Mouse (Mus musculus): ENCODE data around the gene Ptpn1.

The Ptpn1 gene

DNA sequence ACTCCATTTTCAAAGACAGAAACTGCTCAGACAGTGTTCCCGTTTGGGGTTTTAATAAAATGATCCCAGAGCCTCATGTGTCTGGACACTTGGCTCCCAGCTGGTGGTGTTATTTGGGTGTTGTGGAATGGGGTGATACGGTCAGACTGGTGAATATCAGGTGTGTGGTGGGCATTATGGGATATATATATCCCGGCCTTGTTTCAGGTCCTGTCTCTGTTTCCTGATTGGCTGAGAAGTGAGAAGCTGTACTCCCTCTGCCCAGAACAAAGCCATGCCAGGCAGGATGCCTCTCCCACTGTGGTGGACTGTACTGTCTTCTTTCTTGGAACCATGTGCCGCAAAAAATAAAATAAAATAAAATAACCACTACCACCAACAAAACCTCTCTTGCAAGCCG is 7.8 kb upstream of the Ptpn1 start:
- DNase-seq = peak; percentile 17

DNA sequence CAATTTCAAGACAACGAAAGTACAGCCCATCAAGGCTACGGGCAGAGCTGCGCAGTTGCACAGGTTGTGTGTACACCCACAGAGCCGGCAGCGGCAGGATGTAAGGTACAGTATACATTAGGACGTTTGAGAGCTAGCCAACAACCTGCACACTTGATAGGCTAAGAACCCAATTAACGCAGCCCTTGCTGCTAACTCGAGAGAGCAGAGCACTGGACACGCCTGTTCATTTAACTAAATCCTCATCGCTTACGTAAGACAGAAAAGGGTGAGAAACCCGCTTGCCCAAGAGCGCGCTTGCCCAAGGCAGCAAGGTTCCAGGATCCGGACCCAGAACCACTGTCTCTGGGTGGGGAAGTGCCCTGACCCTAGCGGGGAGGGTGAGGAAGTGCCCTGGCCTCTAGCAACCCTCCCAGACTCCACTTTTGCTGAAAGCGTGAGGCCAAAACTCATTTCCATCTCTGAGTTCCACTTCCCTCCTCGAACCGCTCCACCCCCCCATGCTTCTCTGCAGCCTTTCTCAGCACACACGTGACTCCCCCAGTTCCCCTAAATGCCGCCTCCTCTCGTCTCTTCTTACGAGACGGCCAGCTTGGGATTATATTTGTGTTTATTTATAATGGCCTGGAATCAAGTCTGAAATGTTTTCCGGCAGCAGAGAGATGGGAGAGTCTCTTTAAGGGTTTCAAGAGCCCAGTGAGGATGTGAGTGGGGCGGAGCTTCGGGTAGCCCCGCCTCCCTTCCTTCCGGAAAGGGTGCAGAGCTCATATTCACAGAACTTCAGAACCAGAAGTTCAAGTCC is 6.9 kb upstream of the Ptpn1 start:
- peak; percentile 83 for DNase-seq

DNA sequence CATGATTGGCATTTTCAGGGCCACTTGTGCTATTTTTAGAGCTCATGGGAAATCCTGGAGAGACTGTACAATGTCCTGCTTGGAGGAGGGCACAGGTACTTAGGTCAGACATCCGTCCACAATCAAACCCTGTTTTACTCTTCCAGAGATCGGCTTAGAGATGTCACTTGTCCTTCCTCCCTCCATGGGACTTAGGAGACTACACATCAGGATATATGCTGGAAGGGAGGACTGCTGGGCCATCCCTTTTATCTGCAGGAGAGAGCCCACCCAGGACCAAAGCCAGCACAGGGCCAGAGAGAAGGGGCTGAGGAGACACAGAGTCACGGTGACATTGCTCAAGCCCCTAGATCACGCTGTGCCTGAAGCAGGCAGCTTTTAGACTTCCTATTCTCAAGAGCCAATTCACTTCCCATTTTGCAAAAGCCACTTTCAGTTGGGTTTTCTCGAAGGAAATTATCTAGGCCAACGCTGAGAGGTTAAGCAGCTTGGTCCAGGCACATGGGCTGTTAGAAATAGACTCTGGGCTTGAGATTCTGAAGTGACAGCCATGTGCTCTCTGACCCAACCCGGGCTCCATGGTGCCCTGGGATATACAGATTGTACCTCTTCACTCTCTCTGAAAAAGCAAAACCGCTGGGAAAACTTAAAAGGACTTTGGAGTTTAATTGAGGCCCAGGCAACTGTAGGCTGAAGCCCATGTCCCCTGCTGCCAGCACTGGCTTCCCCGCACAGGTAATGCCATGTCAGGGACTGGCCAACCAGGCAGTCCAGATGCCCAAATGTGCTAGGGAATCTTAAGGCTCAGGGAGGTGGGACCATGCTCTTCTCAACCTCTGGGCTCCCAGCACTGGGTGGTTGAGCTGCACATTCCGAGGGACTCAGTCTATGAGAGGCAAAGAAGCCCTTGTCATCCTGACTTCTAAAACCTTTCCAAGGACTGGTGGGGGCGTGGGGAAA is 5.7 kb upstream of the Ptpn1 start:
- DNase-seq = peak; percentile 10

DNA sequence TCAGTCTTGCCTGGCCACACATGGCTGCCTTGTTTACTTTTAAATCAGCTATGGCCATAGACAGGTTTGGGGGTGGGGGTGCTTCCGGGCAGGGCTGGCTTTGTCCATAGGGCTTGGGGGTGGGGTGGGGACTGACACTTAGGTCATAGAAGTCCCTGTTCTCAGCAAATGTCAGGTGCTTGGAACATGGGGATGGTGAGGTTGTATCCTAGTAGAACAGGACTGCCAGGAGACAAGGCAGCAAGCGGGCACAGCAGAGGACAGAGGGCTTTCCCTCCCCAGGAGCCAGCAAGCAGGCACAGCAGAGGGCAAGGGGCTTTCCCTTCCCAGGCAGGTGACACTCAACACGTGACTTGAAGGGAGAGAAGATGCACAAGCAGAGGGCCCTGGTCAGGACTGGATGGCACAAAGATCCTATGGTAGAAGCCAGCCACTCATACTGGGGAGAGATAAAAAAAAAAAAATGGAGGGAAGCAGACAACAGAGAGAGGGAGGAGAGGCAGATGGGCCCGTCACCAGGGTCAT is 3.8 kb upstream of the Ptpn1 start:
- DNase-seq = no peak

DNA sequence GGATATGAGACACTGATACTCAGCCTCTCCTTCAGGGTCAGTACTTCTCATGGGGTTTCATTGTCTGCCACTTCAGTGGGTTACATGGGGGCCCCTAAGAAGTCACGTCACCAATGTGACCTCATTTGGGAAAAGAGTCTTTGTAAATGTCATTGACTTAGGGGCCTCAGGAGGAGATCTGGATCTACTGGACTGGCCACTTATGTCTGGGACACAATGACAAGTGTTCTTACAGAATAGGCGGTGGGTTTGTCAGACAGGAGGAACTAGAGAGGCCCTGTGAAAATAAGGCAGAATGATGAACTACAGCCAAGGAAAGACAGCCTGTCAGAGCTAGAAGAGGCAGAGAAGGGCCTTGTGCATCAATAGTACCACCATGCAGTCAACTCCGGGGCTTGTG is 2.9 kb upstream of the Ptpn1 start:
- DNase-seq = no peak

DNA sequence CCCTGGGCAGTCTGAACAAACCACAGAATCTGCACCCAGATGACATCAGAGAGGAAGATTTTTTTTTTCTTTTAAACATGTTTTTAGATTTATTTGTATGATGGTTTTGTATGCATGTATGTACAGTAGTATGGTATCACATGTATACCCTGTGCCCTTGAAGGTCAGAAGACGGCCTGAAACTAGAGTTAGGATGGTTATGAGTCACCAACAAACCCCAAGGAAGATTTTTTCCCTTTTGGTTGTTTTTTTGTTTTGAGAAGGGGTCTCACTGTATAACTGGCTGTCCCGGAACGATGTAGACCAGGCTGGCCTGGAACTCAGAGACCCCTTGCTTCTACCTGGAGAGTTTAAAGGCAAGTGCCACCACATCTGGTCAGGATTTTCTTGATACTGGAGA is 882 bp upstream of the Ptpn1 start:
- peak; percentile 34 for DNase-seq

DNA sequence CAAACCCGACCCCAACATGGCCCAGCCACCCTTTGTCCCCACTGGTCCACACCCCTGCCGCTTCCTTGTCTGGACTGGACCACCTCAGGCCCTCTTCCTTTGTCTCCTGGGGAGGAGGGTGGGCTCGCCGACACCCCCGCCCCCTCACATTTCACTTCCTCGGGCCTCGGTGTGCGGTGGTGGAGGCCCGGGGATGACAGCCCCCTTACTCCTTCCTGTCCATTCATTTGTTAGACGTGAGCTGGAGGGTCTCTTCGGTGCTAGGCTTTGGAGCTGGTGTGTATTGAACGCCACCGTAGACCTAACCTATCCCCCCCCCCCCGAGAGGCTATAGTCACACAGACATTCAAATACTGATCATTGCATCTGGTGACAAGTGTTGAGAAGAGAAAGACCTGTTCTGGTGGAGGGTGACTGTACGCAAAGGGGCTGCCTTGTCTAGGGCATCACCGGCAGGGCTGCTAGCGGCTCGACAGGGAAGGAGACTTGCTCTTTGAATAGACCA is 922 bp downstream of the Ptpn1 start:
- DNase-seq = peak; percentile 48

DNA sequence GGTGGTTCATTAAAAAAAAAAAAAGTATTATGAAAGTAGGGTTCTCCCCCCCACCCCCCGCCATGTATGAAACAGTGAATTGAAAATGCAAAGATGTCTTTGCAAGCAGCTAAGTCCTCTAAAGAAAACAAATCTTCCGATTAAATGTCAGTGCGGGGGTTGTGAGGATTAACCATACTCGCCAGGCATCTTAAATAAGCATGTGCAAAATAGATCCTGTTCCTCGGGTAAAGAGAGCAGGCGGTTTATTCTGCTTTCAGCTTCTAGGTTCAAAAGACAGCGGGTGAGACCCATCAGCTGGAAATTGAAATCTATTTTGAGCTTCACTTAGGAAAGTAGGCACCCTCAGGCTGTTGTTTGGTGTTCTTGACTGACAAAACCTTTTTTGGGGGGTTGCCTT is 1.5 kb downstream of the Ptpn1 start:
- DNase-seq = no peak

DNA sequence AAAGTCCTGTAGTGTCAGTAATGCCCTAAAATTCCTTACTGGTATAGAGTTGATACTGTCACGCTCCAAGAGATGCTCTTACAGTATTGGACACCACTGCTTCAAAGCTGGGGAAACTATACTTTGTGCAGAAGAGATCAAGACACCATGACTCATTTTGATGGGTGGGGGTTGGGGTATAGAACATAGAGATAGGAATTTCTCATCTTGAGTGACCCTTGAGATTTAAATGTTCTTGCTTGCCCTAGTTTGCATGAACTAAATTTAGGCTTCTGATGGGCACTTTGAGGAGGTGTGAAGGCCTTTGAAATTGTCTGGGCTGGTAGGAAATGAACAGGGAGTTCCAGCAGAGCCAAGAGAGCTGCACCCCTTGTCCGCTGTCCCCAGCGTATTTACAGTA is 4.1 kb downstream of the Ptpn1 start:
- DNase-seq = no peak

DNA sequence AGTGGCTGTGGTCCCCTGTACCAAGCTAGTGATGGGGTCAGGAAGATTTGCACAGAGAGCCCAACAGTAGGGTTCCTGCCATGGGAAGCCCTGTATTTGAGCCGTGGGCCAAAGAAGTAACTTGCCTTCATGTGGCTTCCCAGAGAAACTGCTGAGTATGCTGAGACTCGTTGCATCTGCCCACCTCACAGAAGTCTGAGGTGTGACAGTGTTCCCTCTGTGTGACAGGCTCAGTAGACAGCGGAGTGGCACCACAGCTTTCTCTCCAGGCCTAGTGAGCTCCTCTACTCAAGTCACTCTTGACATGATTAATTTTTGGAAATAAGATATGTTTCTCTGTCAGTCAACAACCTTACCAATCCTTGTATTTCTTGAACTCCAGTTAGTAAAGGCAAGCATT is 6.9 kb downstream of the Ptpn1 start:
- DNase-seq = no peak

DNA sequence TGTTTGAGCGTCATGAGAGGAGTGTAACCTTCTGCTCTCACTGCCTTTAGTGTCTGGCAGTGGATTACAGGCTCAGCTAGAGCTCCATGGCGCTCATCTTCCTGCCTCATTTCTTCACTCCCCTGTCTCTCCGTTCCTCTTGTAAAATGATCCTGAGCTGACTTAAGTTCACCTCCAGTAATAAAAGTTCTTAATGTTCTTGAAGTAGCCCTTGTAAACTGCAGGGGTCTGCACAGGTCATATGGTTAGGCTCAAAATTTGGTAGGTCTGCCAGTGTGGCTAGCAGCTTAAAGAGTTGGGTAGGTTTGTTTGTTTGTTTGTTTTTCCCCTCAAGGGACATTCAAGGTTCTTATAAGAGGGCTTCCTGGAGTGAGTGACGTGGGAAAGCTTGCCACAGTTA is 7.3 kb downstream of the Ptpn1 start:
- DNase-seq = no peak

DNA sequence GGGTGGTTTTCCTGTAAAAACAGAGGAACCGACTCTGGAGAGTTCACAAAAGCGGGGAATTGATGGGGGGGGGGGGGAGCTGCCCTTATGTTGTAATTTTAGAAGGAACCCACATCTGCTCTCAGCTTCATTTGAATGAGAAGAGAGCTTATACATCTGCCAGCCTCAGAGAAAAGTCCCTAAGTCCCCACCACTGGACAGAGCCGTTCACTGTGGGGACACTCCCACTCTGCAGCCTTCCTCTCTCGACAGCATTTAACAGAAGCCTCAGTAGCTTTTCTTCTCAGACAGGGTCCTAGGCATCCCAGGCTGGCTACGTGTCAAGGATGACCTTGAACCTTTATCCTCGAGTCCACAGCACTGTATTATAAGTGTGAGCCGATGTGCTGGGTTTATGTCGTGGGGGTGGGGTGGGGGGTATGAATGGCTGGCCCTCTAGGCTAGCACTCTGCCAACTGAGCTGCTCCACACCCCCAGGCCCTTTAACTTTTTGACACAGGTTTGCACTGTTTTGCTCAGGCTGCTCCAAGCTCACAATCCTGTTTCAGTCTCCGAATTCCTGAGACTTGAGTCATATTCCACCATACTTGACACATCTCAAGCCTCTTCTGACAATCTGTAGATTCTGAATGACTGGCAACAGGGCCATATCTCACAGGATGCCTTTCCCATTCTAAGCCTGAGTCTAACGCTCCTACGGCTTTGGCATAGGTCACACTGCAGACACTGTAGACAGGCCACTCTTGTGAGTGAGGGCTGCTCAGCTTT is 8.0 kb downstream of the Ptpn1 start:
- DNase-seq = no peak

DNA sequence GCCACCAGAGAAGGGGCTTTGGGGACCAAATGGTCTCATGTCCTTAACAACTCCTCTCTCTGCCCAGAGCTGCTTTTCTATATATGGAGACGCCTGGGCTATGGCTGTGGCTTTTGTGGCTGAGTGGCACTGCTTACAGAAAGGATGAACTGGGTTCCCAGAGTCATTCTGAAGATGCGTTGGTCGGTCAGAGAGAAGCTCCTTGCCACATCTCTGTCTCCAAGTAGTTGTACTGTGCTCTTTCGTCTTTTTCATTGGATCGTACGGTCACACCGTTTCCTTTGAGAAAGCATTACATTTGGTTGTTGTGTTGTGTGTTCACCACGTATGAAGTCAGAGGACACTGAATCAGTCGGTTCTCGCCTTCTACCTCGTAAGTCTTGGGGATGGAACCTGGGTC is 8.8 kb downstream of the Ptpn1 start:
- DNase-seq = no peak

DNA sequence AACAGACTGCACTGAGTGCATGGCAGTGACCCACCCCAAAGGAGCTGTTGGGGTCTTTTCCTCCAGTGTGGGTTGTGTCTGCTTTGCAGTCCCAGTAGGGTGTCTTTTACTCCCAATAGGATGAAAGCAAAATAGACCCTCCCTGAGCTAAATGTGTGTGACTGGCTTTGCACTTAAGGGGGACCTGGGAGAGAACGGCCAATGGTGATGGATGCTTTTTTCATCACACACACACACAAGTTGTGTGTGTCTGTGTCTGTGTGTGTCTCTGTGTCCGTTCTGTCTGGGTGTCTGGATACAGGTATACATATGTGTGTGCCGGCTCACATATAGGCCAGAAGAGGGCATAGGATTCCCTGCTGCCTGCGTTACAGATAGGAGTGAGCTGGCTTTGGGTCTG is 9.5 kb downstream of the Ptpn1 start:
- DNase-seq = no peak

DNA sequence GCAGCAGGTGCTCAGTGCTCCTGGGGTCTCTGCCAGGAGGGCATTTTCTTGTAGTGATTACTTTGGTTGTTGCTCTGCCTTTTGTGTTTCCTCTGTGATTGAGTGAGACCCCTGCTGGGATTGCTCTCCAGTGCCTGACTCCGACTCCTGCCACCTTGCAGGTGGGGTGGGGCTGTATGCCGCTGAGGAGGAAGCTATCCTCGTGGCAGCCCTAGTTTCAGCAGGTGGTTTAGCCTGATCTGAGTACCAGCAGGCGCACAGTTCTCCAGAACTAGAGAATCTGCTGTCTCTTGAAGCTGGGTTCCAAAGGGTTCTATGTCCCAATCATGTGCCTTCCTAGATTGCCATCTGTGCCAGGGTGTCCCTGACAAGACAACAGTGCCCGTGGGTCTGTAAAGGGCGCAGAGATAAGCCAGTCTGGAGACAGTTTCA is 9.9 kb downstream of the Ptpn1 start:
- peak; percentile 50 for DNase-seq

DNA sequence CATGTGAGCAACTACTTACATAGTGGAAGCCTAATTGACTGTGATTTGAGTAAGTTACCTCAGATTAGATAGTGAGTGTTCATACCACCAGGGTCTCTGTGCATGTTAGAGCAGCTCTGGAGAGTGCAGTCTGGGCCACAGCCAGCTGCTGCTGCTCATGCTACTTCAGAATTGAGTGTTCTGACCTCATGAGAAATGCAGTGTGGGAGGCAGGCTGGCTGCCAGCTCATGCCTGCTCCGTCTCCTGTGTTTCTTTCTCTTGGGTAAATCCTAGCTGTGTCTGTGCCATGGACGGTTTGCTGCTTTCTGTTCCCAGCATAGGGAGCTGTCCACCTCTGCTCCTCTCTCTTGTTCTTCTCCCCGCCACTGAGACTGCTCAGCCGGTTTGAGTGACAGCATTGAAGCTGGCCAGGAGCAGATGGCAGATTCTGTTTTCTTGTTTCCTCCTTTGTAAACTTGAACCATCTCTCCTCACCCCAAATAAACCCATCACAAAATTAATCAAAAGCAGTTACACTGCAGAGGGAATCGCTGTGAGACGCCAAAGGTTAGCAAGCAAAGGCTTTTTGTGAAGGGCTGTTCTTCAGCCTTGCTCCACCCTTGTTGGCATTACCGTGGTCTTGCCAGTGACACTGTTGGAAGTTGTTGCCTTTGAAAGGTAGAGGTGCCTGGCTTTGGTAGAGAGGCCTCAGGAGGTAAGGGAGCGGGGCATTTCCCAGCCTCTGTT is 10.5 kb downstream of the Ptpn1 start:
- no peak for DNase-seq

DNA sequence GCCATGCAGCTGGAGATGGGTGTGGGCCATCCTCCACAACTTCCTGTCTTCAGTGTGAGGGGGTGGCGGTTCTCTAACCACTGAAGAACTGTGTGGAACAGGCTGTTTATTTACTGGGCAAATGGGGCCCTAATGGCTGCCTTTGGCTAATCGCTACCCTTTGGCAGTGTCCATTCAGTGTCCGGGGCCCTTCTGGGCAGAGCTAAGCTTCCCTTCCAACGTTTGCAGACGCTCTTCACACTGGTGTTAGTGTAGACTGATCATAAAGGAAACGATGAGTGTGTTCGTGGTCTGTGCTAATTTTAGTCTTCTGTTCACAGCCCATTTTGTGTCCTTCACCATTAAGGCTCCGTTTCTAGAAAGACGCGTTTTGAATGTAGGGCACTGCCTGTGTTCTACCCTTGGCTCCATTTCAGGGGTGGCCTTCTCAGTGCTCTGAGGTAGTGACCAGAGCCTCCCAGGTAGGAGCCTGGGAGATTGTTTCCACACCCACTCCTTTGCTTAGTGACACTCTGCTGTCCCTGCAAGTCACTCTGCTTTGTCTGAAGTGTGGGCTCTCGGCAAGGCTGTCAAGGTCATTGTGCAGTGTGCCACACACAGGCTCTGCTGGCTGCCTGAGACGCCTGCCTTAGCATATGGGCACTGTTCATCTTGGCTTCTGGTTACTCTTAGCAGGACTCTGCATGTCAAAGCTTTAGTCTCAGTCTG is 11.2 kb downstream of the Ptpn1 start:
- DNase-seq = no peak

DNA sequence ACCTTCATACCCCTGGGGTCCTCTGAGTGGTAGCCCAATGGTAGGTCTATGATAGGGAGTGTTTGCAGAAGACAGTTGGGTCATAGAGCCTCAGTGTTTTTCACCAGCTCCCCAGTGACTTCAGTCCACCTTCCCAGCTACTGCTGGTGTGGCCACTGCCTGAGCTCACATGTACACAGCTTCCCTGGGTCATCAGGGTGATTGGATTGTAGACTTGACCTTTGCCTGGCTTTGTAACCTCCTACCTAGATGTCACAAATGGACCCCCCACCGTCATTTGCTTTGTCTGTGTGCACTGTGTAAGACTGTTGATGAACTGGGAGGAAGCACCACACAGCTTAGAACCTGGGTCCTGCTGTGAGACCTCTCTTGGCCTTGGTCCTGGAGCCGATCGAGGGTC is 12.3 kb downstream of the Ptpn1 start:
- DNase-seq = no peak

DNA sequence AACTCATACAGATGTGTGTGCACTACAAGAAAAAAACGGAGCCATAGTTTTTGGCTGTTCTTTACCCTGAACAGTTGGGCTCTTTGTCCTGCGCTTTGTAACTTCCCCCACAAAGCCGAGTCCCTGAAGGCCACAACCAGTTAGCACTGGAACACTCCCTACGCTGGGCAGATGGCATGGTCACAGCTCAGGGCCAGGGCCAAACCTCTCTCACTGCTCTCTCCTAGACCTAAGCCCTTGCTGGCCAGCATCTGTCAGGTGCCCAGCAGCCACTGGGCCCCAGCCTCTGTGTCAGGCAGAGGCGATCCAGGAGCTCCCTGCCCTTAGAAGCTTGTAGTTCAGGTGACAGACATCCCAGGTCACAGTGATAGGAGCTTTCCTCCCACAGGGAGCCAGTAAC is 13.6 kb downstream of the Ptpn1 start:
- no peak for DNase-seq

DNA sequence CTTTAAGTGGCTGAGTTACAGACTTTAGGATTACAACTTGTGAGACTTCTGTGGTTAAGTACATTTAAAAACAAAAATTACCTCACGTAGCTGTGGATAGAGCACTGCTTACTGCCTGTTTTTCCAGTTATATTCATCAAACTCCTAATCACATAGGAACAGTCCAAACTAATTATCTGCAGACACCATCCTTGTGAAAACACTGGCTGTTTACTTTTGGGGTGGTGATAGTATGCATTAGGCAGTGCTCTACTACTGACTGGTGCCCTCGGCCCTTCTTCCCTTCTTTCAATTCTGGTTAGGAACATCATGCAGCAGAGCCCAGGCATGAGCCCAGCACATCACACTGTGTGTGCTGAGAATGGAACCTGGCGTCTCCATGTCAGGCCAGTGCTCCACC is 15.4 kb downstream of the Ptpn1 start:
- DNase-seq = no peak

DNA sequence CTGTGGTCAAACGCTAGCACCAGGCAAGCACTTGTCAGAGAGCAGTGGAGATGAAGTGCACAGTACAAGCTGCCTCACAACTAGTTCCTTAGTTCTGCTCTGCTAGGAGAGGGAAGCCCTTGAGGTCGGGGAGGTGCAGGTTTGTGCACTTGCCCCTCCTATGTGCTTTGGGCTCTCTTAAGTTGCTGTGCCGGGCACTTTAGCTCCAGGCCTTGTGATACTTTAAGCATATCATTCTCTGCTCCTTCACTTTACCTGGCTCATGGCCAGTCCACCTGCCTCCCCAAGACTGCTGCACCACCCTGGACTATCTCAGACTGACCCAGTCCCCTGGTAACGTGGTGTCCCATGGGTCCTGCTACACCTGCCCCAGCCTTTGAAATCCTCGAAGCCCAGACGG is 16.2 kb downstream of the Ptpn1 start:
- DNase-seq = no peak

DNA sequence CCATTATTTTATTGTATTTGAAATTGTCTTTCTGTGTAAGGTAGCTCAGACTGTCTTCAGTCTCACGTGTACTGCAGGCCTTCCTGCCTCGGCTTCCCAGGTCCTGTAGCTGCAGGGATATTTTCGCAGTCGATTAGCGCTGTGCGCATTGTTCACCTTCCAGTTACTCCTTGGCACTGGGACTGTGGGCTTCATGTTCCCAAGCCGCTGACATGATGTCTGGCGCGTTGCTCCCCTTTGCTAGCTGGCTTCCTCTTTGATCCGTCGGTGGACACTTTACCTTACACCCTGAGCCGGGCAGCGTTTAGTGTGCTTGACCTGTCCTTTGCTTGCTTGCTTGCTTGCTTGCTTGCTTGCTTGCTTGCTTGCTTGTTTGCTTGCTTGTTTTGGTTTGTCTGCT is 16.7 kb downstream of the Ptpn1 start:
- DNase-seq = no peak
